Mouse (Mus musculus) embryonic fibroblast, embryonic 13.5 days (primary cell): Measurements from ENCODE around the gene Sec24b.

Source experiments
- CTCF ChIP-seq: IDR thresholded peaks from 2 replicates; pipeline ENCODE4 v1.5.1; 2011; ENCODE audit warnings: mild to moderate bottlenecking, control low read depth, low read length, moderate library complexity, borderline replicate concordance; ENCODE audit not compliant: insufficient read depth
- POLR2A ChIP-seq: IDR thresholded peaks from 2 replicates; pipeline ENCODE4 v1.6.1; 2011; ENCODE audit warnings: low read depth, mild to moderate bottlenecking, control low read depth, low read length, moderate library complexity

DNA sequence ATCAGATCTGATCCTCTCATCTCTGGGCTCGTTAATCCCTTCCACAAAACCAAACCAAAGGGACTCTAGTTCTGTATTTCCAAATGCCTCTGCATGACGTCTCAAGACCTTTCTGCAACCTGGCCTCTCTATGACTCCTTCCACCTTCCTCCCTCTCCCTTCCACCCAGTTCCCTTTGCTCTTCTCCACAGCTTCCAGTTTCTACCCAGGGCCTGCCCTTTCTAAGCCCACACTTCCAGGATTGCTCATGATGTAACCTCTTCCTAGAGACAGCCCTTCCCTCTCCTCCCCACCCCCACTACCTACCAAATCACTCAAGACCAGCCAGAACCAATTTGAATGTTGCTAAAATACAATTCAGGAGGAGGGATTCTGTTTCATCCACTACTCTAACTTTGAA, 2.9 kb downstream of the Sec24b start:
- TF ChIP-seq POLR2A (no peak), CTCF (no peak)
